Mouse (Mus musculus) testis, adult 2 months (tissue): ENCODE results near the gene BC052040.

ENCODE experiments used
- CTCF ChIP-seq: fragments of 200-500 bp; IDR thresholded peaks from 2 replicates; pipeline ENCODE4 v1.5.1; 2012; ENCODE audit warnings: low read depth, mild to moderate bottlenecking, inconsistent platforms, low read length, moderate library complexity; ENCODE audit not compliant: control insufficient read depth, insufficient read depth, insufficient replicate concordance
- POLR2A ChIP-seq: fragments of 200-500 bp; IDR thresholded peaks from 2 replicates; pipeline ENCODE4 v1.6.1; 2012; ENCODE audit warnings: low read depth, mild to moderate bottlenecking, inconsistent platforms, low read length, moderate library complexity; ENCODE audit not compliant: control insufficient read depth

GRCm38 (mm10) chr2:115758542-115758941, 177.0 kb downstream of the BC052040 start:
- TF ChIP-seq POLR2A: no peak
- no peak for TF ChIP-seq CTCF
